Mouse (Mus musculus): ENCODE results near the gene Pde6g. TPM values are rescaled to one million over a fixed set of nuclear protein-coding genes. Genes with fewer than 3 reads are reported as not detected.
"Not testable (repeated sequence)": the region's sequence is repeated elsewhere in the genome, so short reads cannot be mapped to it uniquely, and the experiment has no call there.

Pde6g gene
- polyA plus RNA-seq, 1 experiment from 2014 or later: 0.29 TPM

DNA sequence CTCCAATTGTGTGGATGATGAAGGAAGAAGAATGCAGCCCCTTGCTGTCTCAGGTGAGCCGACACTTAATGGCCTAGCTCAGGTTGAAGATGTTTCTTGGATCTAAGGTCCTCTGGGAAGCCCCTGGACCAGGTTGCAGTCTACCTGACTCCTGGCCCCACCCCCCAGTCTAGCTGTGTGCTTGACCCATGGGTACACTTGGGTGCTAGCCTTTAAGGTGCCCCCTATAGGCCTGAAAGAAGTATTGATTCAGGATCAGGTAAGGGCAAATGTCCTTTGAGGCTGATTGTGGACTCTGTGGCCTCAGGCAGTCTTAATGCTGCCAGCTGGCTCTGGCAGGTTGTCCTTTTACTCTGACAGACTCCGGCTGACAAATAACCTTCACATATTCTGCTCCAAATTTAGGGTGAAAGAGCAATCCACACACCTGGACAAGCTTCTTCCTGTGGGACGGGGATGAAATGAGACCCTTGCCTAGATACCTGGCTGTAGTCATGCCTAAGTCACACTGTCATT lies 10.5 kb downstream of the Pde6g start:
- no peaks in the 10 kb centered on the region for H3K9me3 ChIP-seq
- H3K27me3 ChIP-seq: no peaks in the 10 kb centered on the region
- no peak overlapping the region for H3K9ac ChIP-seq
- 87% methylated on average over 3 of the region's 3 CpGs for WGBS
- no peak for ATAC-seq (ENCODE audit: low read depth)
- H3K27ac ChIP-seq (replicated peaks): no peak overlapping the region
- no peaks in the 10 kb centered on the region for H3K4me1 ChIP-seq (replicated peaks)
- H3K4me2 ChIP-seq: no peak overlapping the region
- H3K4me3 ChIP-seq: no peak overlapping the region
- no peaks in the 10 kb centered on the region for H3K36me3 ChIP-seq

GRCm38 (mm10) chr11:120442344-120442743 lies 11.0 kb downstream of the Pde6g start, which contains the start of gene Tspan10:
TSS of gene Tspan10 (plus strand) at chr11:120442644.
- no peak within 1 kb of the TSS for H3K27ac ChIP-seq (replicated peaks)
- H3K9ac ChIP-seq: no peak within 1 kb of the TSS
- no peaks in the 10 kb centered on the region for H3K36me3 ChIP-seq
- no peaks in the 10 kb centered on the region for H3K9me3 ChIP-seq
- no peaks in the 10 kb centered on the region for H3K4me1 ChIP-seq (replicated peaks)
- 79% methylated on average over 3 of the region's 3 CpGs for WGBS
- no peak within 1 kb of the TSS for H3K4me2 ChIP-seq
- H3K27me3 ChIP-seq: no peaks in the 10 kb centered on the region
- ATAC-seq (ENCODE audit: low read depth): no peak
- H3K4me3 ChIP-seq: no peak within 1 kb of the TSS

DNA sequence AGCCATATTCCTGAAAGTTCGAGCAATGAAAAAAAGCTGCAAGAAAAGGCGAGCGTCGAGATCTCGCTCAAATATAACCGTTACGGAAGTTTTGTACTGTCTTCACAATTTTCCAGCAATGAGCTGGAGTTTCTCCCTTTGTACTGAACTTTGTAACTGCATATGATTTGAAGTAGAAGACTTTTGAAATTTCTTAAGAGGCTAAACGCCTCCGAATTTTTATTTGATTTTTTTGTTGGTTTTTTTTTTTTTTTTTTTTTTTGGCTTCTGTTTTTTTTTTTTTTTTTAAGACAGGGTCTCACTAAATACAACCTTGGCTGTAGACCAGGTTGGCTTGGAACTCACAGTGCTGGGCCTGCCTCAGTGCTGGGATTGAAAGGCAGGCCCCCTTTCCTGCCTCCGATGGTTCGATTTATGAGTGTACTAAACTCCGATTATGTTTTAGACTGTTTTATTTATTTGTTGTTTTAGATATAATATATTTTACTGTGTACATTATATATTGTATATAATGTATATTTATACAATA lies 15.4 kb downstream of the Pde6g start:
- peaks cover 20% of the 10 kb centered on the region for H3K36me3 ChIP-seq
- H3K4me3 ChIP-seq: peak overlapping the region; percentile 98
- H3K4me1 ChIP-seq (replicated peaks): peaks cover 13% of the 10 kb centered on the region
- no peaks in the 10 kb centered on the region for H3K9me3 ChIP-seq
- ATAC-seq (ENCODE audit: low read depth): no peak
- no peaks in the 10 kb centered on the region for H3K27me3 ChIP-seq
- H3K9ac ChIP-seq: peak overlapping the region; percentile 97
- H3K27ac ChIP-seq (replicated peaks): peak overlapping the region; percentile 81; the same call in 1 of the 2 replicates
- 31% methylated on average over 12 of the region's 12 CpGs for WGBS
- peak overlapping the region; percentile 90 for H3K4me2 ChIP-seq

- Histone ChIP-seq H3K27me3 (no peaks in the 10 kb centered on the region), H3K27ac (replicated peaks) (peak within 1 kb of the TSS; percentile 81), H3K4me1 (replicated peaks) (peaks cover 13% of the 10 kb centered on the region), H3K36me3 (peaks cover 26% of the 10 kb centered on the region), H3K4me3 (peak within 1 kb of the TSS; percentile 98), H3K4me2 (peak within 1 kb of the TSS; percentile 90), H3K9me3 (no peaks in the 10 kb centered on the region), H3K9ac (peak within 1 kb of the TSS; percentile 97)
- WGBS: under 1% methylated on average over 63 of the region's 77 CpGs
- peak; percentile 88 for ATAC-seq (ENCODE audit: low read depth)
Measured at GRCm38 (mm10) chr11:120437152-120437856, 16.0 kb downstream of the Pde6g start, which contains the start of gene Nploc4. TSS of gene Nploc4 (minus strand) at chr11:120437708.

- H3K4me2 ChIP-seq: no peak overlapping the region
- no peak overlapping the region for H3K9ac ChIP-seq
- WGBS: 94% methylated on average over 3 of the region's 3 CpGs
- H3K27ac ChIP-seq (replicated peaks): no peak overlapping the region
- H3K4me1 ChIP-seq (replicated peaks): peaks cover 4% of the 10 kb centered on the region; the same call in 1 of the 2 replicates
- H3K27me3 ChIP-seq: no peaks in the 10 kb centered on the region
- no peaks in the 10 kb centered on the region for H3K9me3 ChIP-seq
- no peak overlapping the region for H3K4me3 ChIP-seq
- ATAC-seq (ENCODE audit: low read depth): no peak
- H3K36me3 ChIP-seq: peaks cover 79% of the 10 kb centered on the region
Measured at GRCm38 (mm10) chr11:120426727-120427126, 26.6 kb downstream of the Pde6g start.

DNA sequence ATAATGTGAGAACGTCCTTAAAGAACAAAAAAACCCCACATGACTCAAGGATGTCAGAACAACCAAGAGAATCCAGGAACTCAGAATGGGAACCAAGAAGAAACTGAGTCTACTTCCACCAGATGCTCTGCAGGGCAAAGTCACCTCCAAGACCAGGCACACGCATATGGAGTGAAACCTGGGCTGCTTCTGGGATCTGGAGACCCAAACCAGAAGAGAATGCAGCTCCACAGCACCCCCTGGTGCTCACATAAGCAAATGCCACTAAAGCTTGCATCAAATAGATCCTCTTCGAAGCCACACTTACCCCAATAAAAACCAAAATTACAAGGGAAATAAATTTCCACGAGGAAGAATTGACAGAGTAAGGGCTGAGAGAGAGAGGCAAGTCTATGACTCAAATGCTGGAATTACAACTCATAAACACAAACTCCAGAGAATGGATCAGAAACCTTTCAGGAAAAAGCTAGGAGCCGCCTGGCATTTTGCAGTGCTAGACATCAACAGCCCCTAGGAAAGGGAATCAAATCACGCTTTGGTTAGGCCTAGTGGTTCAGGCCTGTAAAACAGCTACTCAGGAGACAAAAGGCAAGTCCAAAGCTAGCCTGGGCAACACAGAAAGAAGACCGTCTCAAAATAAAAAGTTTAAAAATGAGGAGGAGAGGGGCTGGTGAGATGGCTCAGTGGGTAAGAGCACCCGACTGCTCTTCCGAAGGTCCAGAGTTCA lies 29.6 kb downstream of the Pde6g start:
- Histone ChIP-seq H3K4me1 (replicated peaks) (peaks cover 4% of the 10 kb centered on the region; the same call in 1 of the 2 replicates), H3K4me3 (no peak overlapping the region), H3K4me2 (no peak overlapping the region), H3K27ac (replicated peaks) (no peak overlapping the region), H3K27me3 (no peaks in the 10 kb centered on the region), H3K9ac (no peak overlapping the region), H3K36me3 (peaks cover 86% of the 10 kb centered on the region), H3K9me3 (no peaks in the 10 kb centered on the region)
- no peak for ATAC-seq (ENCODE audit: low read depth)
- WGBS: 69% methylated on average over 9 of the region's 9 CpGs

DNA sequence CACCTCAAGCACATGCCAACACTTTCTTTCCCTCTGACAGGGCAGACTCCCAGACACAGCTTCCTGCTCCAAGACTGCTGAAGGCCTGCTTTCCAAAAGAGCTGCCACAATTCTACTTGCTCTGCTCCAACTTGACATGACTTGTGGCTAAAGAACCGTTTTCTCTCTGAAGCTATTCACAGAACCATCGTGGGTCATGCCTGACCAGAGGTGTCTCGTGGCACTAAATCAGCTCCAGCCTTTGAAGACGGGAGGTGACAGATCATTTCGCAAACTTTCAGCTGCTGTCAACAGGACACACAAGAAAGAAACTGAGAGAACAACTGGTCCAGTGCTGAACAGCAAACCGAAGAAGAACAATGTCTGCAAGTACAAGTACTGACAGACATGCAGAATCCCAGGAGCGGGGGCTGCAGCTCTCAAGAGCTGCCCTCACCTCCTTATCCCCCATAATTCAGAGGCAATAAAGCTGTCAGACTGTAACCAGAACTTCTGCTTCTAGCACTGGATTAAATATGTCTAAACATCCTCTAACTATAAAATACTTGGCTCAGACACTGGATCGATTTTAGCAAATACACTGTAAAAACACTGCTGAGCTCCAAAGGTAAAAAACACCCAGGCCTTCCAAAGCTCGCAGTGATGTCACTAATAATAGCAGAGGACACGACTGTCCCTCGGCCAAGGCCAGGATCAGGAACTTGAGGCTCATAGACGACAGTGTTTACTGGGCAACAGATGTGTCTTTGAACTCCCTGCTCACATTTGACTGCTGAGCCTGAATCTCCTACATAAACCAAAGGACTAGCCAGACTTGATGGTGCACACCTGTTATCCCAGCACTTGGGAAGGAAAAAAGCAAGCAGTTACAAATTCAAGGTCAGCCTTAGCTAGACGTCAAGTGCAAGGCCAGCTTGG lies 30.4 kb downstream of the Pde6g start:
- ATAC-seq (ENCODE audit: low read depth): no peak
- Histone ChIP-seq H3K27me3 (no peaks in the 10 kb centered on the region), H3K36me3 (peaks cover 86% of the 10 kb centered on the region), H3K9me3 (no peaks in the 10 kb centered on the region), H3K9ac (no peak overlapping the region), H3K4me2 (no peak overlapping the region), H3K27ac (replicated peaks) (0 out of 2 replicates have a peak overlapping the region, but pooled peaks have one; percentile 18), H3K4me3 (no peak overlapping the region), H3K4me1 (replicated peaks) (peaks cover 4% of the 10 kb centered on the region; the same call in 1 of the 2 replicates)
- WGBS: 74% methylated on average over 13 of the region's 13 CpGs

DNA sequence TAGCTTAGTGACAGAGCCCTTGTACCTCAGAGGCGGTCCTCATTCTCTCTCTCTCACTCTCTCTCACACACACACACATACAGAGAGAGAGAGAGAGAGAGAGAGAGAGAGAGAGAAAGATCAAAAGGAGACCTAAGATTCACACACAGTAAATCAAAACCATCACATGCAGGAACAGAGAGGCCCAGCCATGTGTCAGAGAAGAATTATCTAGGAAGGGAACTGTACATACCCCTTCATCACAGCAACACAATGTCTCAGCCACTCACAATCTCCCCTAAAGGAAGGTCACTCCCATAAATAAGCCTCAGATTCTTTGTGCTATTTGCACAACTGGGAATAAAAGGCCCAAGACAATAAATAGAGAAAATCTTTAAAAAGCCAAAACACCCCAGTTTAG lies 34.7 kb downstream of the Pde6g start:
- H3K4me1 ChIP-seq (replicated peaks): peaks cover 4% of the 10 kb centered on the region; the same call in 1 of the 2 replicates

DNA sequence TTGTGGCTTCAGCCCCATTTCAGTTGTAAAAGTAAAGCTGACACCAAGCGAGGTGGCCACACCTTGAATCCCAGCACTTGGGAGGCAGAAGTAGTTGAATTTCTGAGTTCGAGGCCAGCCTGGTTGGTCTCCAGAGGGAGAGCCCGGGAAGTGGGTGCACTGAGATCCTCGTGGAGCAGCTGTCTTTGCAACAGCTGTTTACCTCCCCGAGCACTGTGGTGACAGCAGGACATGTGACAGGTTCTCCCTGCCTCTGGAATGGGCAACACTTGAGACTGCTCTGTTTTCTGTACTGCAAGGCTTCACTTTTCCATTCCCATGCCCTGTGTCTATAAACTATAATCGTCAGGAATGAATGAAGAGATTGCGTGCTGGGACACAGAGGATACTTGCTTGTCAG lies 35.4 kb downstream of the Pde6g start:
- Histone ChIP-seq H3K27ac (replicated peaks) (no peak overlapping the region), H3K27me3 (no peaks in the 10 kb centered on the region), H3K36me3 (peaks cover 92% of the 10 kb centered on the region), H3K9me3 (no peaks in the 10 kb centered on the region), H3K4me2 (no peak overlapping the region), H3K4me1 (replicated peaks) (no peaks in the 10 kb centered on the region), H3K4me3 (no peak overlapping the region), H3K9ac (no peak overlapping the region)
- 90% methylated on average over 7 of the region's 7 CpGs for WGBS
- no peak for ATAC-seq (ENCODE audit: low read depth)

More for the DNA sequence above, 34.7 kb downstream of the Pde6g start:
- no peaks in the 10 kb centered on the region for H3K27me3 ChIP-seq
- no peak overlapping the region for H3K9ac ChIP-seq
- no peak overlapping the region for H3K27ac ChIP-seq (replicated peaks)
- 53% methylated on average over 1 of the region's 1 CpGs for WGBS
- H3K36me3 ChIP-seq: peaks cover 92% of the 10 kb centered on the region
- no peaks in the 10 kb centered on the region for H3K9me3 ChIP-seq
- H3K4me3 ChIP-seq: no peak overlapping the region
- H3K4me2 ChIP-seq: no peak overlapping the region
- no peak for ATAC-seq (ENCODE audit: low read depth)

GRCm38 (mm10) chr11:120413621-120414020 lies 39.7 kb downstream of the Pde6g start:
- ATAC-seq (ENCODE audit: low read depth); H3K9me3 ChIP-seq; H3K27me3 ChIP-seq; H3K4me1 ChIP-seq (replicated peaks); H3K27ac ChIP-seq (replicated peaks); H3K4me3 ChIP-seq; H3K9ac ChIP-seq; H3K4me2 ChIP-seq: not testable (repeated sequence)
- 96% methylated on average over 7 of the region's 10 CpGs for WGBS
- H3K36me3 ChIP-seq: peaks cover 93% of the 10 kb centered on the region

DNA sequence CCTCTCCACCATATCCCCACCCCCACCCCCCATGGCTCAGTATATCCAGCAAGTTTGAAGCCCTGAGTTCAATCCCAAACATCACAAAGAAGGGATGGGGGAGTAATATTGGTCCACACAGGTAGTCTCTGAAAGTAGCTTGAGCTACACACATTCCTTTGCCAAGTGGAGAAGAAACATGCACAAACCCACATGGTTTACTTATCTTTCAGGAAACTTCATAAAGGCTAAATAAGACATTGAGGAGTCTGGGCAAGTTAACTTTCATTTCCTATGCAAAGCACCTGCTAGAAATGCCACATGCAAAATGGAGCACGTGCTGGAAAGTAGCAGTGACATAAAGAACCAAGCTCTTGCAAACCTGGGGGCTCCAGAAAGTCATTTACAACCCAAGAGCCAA lies 46.9 kb downstream of the Pde6g start:
- H3K36me3 ChIP-seq: peaks cover 98% of the 10 kb centered on the region
- no peaks in the 10 kb centered on the region for H3K9me3 ChIP-seq
- H3K4me2 ChIP-seq: no peak overlapping the region
- H3K9ac ChIP-seq: no peak overlapping the region
- no peak overlapping the region for H3K27ac ChIP-seq (replicated peaks)
- WGBS: 92% methylated on average over 1 of the region's 1 CpGs
- no peaks in the 10 kb centered on the region for H3K4me1 ChIP-seq (replicated peaks)
- no peak for ATAC-seq (ENCODE audit: low read depth)
- no peak overlapping the region for H3K4me3 ChIP-seq
- H3K27me3 ChIP-seq: no peaks in the 10 kb centered on the region
